Mouse (Mus musculus) ES-Bruce4 (cell line): ENCODE data around the gene Ktn1. TPM values are rescaled to one million over a fixed set of nuclear protein-coding genes. Genes with fewer than 3 reads are reported as not detected.

Experiments
- H3K27ac ChIP-seq: 2 replicates; pipeline ENCODE4 v1.5.1; 2012; ENCODE audit warnings: low read length, inconsistent platforms; ENCODE audit not compliant: insufficient read depth
- H3K27me3 ChIP-seq: 2 replicates; pipeline ENCODE4 v1.6.1; 2012; ENCODE audit warnings: mild to moderate bottlenecking, low read length, inconsistent platforms; ENCODE audit not compliant: control insufficient read depth, poor library complexity, insufficient read depth, severe bottlenecking
- H3K36me3 ChIP-seq: 2 replicates; pipeline ENCODE4 v1.6.1; 2012; ENCODE audit warnings: inconsistent platforms, mild to moderate bottlenecking, low read length, moderate library complexity; ENCODE audit not compliant: control insufficient read depth, poor library complexity, insufficient read depth, severe bottlenecking
- H3K4me1 ChIP-seq: one replicate; pipeline ENCODE4 v1.8.1; 2011; ENCODE audit warnings: low read length; ENCODE audit not compliant: control insufficient read depth, insufficient read depth
- H3K4me3 ChIP-seq: 2 replicates; pipeline ENCODE4 v1.5.1; 2011; ENCODE audit warnings: low read depth, mild to moderate bottlenecking, low read length
- H3K9ac ChIP-seq: 2 replicates; pipeline ENCODE4 v1.6.1; 2012; ENCODE audit warnings: low read depth, mild to moderate bottlenecking, inconsistent platforms; ENCODE audit not compliant: poor library complexity, severe bottlenecking
- H3K9me3 ChIP-seq: replicated peaks from 2 replicates; pipeline ENCODE4 v1.6.1; 2012; ENCODE audit warnings: mild to moderate bottlenecking, low read length, inconsistent platforms; ENCODE audit not compliant: control insufficient read depth, poor library complexity, insufficient read depth, severe bottlenecking
- CTCF ChIP-seq: IDR thresholded peaks from one replicate; pipeline ENCODE4 v1.8.1; 2011; ENCODE audit warnings: low read depth, low read length
- EP300 ChIP-seq: IDR thresholded peaks from 2 replicates; pipeline ENCODE4 v1.6.1; 2011; ENCODE audit warnings: low read depth, low read length; ENCODE audit not compliant: insufficient read depth
- POLR2A ChIP-seq: IDR thresholded peaks from one replicate; pipeline ENCODE4 v1.8.1; 2011; ENCODE audit warnings: low read length; ENCODE audit not compliant: insufficient read depth
- polyA plus RNA-seq: library from polyadenylated mRNA; stranded (reverse); fragments of >200 nt; gene quantifications from 2 replicates; pipeline ENCODE4 v1.2.4, GENCODE M21; 2011; ENCODE audit warnings: low read depth; ENCODE audit not compliant: missing spikeins, insufficient read depth, insufficient read length

Ktn1 gene
- polyA plus RNA-seq, 1 experiment = 135 TPM

- Histone ChIP-seq H3K9me3 (no peaks in the 10 kb centered on the region), H3K4me1 (no peaks in the 10 kb centered on the region), H3K27ac (no peak overlapping the region), H3K36me3 (no peaks in the 10 kb centered on the region), H3K4me3 (no peak overlapping the region), H3K27me3 (no peaks in the 10 kb centered on the region), H3K9ac (no peak overlapping the region)
- TF ChIP-seq POLR2A (no peak), EP300 (no peak), CTCF (no peak)
Measured at GRCm38 (mm10) chr14:47626812-47627211, 21.4 kb upstream of the Ktn1 start.

DNA sequence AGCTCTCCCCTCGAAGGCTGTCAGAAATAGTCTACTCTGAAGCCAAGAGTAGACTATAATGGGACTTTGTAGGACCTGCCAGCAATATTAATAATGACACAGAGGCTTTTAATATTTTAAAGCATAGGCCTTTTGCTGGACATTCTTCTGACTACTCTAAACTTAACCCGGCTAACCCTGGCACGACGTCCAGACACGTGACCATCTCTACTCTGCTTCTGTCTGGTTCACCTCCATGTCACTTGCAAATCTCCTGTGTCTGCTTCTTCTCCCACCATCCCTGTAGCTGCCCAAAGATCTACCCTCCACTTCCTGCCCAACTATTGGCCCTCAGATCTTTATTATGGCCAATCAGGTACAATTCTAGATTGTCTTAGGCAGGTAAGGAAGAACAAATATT lies 20.9 kb upstream of the Ktn1 start:
- no peak overlapping the region for H3K4me3 ChIP-seq
- no peaks in the 10 kb centered on the region for H3K27me3 ChIP-seq
- no peaks in the 10 kb centered on the region for H3K36me3 ChIP-seq
- no peak for TF ChIP-seq CTCF
- TF ChIP-seq EP300 = no peak
- TF ChIP-seq POLR2A = no peak
- H3K9ac ChIP-seq = no peak overlapping the region
- H3K27ac ChIP-seq = no peak overlapping the region
- no peaks in the 10 kb centered on the region for H3K9me3 ChIP-seq
- no peaks in the 10 kb centered on the region for H3K4me1 ChIP-seq

- no peak overlapping the region for H3K27ac ChIP-seq
Measured at GRCm38 (mm10) chr14:47632419-47632818, 15.8 kb upstream of the Ktn1 start.

GRCm38 (mm10) chr14:47634410-47634809 lies 13.8 kb upstream of the Ktn1 start:
- no peak overlapping the region for H3K27ac ChIP-seq
- no peaks in the 10 kb centered on the region for H3K4me1 ChIP-seq
- no peak overlapping the region for H3K9ac ChIP-seq
- no peaks in the 10 kb centered on the region for H3K36me3 ChIP-seq
- TF ChIP-seq POLR2A (no peak), EP300 (no peak), CTCF (no peak)
- H3K9me3 ChIP-seq = no peaks in the 10 kb centered on the region
- H3K27me3 ChIP-seq = no peaks in the 10 kb centered on the region
- no peak overlapping the region for H3K4me3 ChIP-seq

More at GRCm38 (mm10) chr14:47632419-47632818, 15.8 kb upstream of the Ktn1 start:
- Histone ChIP-seq H3K27me3 (no peaks in the 10 kb centered on the region), H3K9me3 (no peaks in the 10 kb centered on the region), H3K4me1 (no peaks in the 10 kb centered on the region), H3K4me3 (no peak overlapping the region), H3K9ac (no peak overlapping the region), H3K36me3 (no peaks in the 10 kb centered on the region)
- TF ChIP-seq EP300 (no peak), CTCF (no peak), POLR2A (no peak)

DNA sequence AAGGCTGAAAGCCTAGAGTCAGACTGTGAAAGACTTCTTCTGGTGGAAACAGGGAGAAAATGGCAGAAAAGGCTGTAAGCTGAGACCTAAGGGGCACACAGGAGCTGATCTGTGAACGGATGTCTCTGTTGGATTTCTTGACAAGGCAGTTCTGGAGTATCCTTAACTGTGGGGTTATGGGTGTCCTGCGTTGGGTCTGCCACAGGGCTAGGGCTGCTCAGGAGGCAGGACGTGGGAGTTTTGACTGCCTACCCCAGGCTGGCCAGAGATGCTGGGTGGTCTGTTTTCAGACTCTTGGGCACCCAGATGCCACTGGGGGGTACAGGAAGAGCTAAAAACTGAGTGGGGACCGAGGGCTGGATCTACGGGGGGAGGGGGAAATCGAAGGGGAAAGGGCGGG lies 13.4 kb upstream of the Ktn1 start:
- Histone ChIP-seq H3K27ac (no peak overlapping the region), H3K9ac (no peak overlapping the region), H3K4me1 (no peaks in the 10 kb centered on the region), H3K36me3 (no peaks in the 10 kb centered on the region), H3K27me3 (no peaks in the 10 kb centered on the region), H3K4me3 (no peak overlapping the region), H3K9me3 (no peaks in the 10 kb centered on the region)
- TF ChIP-seq POLR2A (no peak), CTCF (no peak), EP300 (no peak)

DNA sequence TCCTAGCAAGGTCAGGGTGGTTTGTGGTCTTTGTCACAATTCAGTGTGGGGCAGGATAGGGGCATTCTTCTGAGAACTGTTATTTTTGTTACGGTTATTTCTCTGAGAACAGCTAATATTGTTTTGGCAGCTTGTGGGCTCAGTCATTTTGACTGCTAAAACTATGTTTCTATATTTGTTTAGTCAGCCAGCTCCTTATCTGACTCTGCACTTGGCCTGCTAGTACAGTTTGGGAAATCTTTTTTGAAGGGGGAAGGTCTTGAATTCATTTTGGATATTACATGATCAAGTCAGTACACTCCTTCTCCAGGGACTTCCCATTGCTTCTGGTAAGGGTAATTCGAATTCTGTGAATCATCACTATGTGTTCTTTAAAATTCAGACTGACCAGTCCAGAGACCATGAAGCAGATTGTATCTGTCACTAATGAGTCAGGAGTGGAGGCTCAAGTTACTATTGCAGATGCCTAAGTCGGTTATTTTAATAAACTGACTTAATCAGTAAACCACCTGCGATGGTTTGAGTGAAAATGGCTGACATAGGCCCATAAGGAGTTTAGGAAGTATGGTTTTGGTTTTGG lies 9.8 kb upstream of the Ktn1 start:
- TF ChIP-seq POLR2A = no peak
- no peak for TF ChIP-seq EP300
- no peak for TF ChIP-seq CTCF
- no peaks in the 10 kb centered on the region for H3K36me3 ChIP-seq
- H3K9ac ChIP-seq = no peak overlapping the region
- H3K27ac ChIP-seq = no peak overlapping the region
- H3K4me1 ChIP-seq = no peaks in the 10 kb centered on the region
- no peaks in the 10 kb centered on the region for H3K9me3 ChIP-seq
- H3K4me3 ChIP-seq = no peak overlapping the region
- no peaks in the 10 kb centered on the region for H3K27me3 ChIP-seq
